ENCODE assay signal across 11 mouse cellular contexts in the genomic region with DNA sequence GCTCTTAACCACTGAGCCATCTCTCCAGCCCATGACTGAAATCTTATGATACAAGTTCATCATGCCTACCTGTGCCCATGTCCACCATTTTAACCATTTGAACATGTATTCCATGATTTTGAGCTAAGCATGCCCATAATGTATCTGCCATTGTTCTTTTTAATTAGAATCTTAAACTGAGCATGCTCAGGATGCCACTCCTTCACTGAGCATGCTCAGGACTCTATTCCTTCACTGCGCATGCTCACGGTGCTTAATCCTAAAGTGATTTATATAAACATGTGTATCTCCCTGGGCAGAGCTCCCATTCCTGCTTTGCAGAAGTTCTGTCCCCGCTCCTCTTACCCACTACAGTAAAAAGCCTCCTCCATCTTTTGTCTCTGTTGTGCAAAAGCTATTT. TPM values are rescaled to one million over a fixed set of nuclear protein-coding genes. Genes with fewer than 3 reads are reported as not detected.
"Had no signal": no experiment of that assay in that cellular context is flagged by ENCODE, and none has a peak within 500 bp of the region (broad histone marks: within the 10 kb centered on the region; RNA-seq: fewer than 3 reads in every experiment).

No protein-coding gene starts in this region.

- H3K27ac ChIP-seq: kidney, embryonic 15.5 days; limb, embryonic 13.5 days; liver, embryonic 15.5 days had no signal

- H3K9me3 ChIP-seq: kidney, embryonic 15.5 days; limb, embryonic 13.5 days; liver, embryonic 15.5 days had no signal

- H3K4me3 ChIP-seq: kidney, embryonic 15.5 days; limb, embryonic 13.5 days; liver, embryonic 15.5 days had no signal

- H3K36me3 ChIP-seq: kidney, embryonic 15.5 days; limb, embryonic 13.5 days; liver, embryonic 15.5 days had no signal

- ATAC-seq: lung, postnatal 0 days had no signal

- H3K4me2 ChIP-seq: kidney, embryonic 15.5 days; limb, embryonic 13.5 days; liver, embryonic 15.5 days had no signal

- H3K27me3 ChIP-seq: kidney, embryonic 15.5 days; limb, embryonic 13.5 days; liver, embryonic 15.5 days had no signal

- H3K9ac ChIP-seq: kidney, embryonic 15.5 days; limb, embryonic 13.5 days; liver, embryonic 15.5 days had no signal

- H3K4me1 ChIP-seq: kidney, embryonic 15.5 days; limb, embryonic 13.5 days; liver, embryonic 15.5 days had no signal

- DNase-seq: left cerebral cortex, postnatal 4 days; lung, adult 2 months; right cerebral cortex, postnatal 25 days; thymus, postnatal 36 days had no signal

RNA-seq across cellular contexts. Expression of a gene that starts 31.3 kb away (rescaled TPM):
- polyA plus RNA-seq: large intestine, adult 2 months; liver, adult 2 months; liver, embryonic 15.5 days; lung, adult 2 months; lung, postnatal 0 days; small intestine, adult 2 months had no signal
